Mouse (Mus musculus) erythroblast, adult 5-6 weeks (primary cell): Measurements from ENCODE around the gene Lima1. TPM values are rescaled to one million over a fixed set of nuclear protein-coding genes. Genes with fewer than 3 reads are reported as not detected.
"Not testable (repeated sequence)": the region's sequence is repeated elsewhere in the genome, so short reads cannot be mapped to it uniquely, and the experiment has no call there.

Source experiments
- ATAC-seq: replicated peaks from 2 replicates; pipeline ENCODE4 v1.8.0; 2016; ENCODE audit warnings: moderate number of reproducible peaks, mild to moderate bottlenecking, moderate TSS enrichment, inconsistent platforms; ENCODE audit not compliant: poor library complexity, low FRiP score, severe bottlenecking
- total RNA-seq, 2 experiments: library from RNA; stranded (forward) in 1 of 2; stranded (reverse) in 1 of 2; fragments of 150-400 nt in 1 of 2; fragments of 200-764, 138-1000 nt in 1 of 2; gene quantifications; 2 replicates each; pipeline versions ENCODE4 v1.2.3 to v1.2.4; 2015 to 2017; ENCODE audit warnings: low replicate concordance in 2 of 2

The Lima1 gene
- total RNA-seq (2015; ENCODE audit: low replicate concordance) (1.9 and 2.9 TPM in 2 replicates), total RNA-seq (2017; ENCODE audit: low replicate concordance) (2.8 and 4.7 TPM in 2 replicates)

GRCm38 (mm10) chr15:99875334-99875869, at the start of gene Lima1:
Gene Lima1 (minus strand): TSS chr15:99875456.
- 0 out of 2 replicates have a peak, but pooled peaks have one; percentile 39 for ATAC-seq

- no peak for ATAC-seq
Observed at GRCm38 (mm10) chr15:99919601-99920158, 44.4 kb upstream of the Lima1 start.

GRCm38 (mm10) chr15:99917264-99917663, 42.0 kb upstream of the Lima1 start:
- no peak for ATAC-seq

- no peak for ATAC-seq
Observed at GRCm38 (mm10) chr15:99914613-99915012, 39.4 kb upstream of the Lima1 start.

- ATAC-seq, result no peak
Observed at GRCm38 (mm10) chr15:99911785-99912184, 36.5 kb upstream of the Lima1 start.

- ATAC-seq, result 0 out of 2 replicates have a peak, but pooled peaks have one; percentile 61
Observed at GRCm38 (mm10) chr15:99909339-99909996, 34.2 kb upstream of the Lima1 start.

- no peak for ATAC-seq
Observed at GRCm38 (mm10) chr15:99907514-99907913, 32.3 kb upstream of the Lima1 start.

GRCm38 (mm10) chr15:99907041-99907440, 31.8 kb upstream of the Lima1 start:
- ATAC-seq, result no peak

GRCm38 (mm10) chr15:99904841-99905240, 29.6 kb upstream of the Lima1 start:
- no peak for ATAC-seq

GRCm38 (mm10) chr15:99904333-99904732, 29.1 kb upstream of the Lima1 start:
- ATAC-seq, result peak; percentile 67; the same call in 1 of the 2 replicates

- no peak for ATAC-seq
Observed at GRCm38 (mm10) chr15:99903227-99903626, 28.0 kb upstream of the Lima1 start.

GRCm38 (mm10) chr15:99902786-99903185, 27.5 kb upstream of the Lima1 start:
- ATAC-seq, result no peak

- ATAC-seq, result no peak
Observed at GRCm38 (mm10) chr15:99896621-99897020, 21.4 kb upstream of the Lima1 start.

GRCm38 (mm10) chr15:99891355-99891754, 16.1 kb upstream of the Lima1 start:
- no peak for ATAC-seq

GRCm38 (mm10) chr15:99890412-99891236, 15.4 kb upstream of the Lima1 start:
- no peak for ATAC-seq

- ATAC-seq, result no peak
Observed at GRCm38 (mm10) chr15:99889275-99889874, 14.1 kb upstream of the Lima1 start.

- not testable (repeated sequence) for ATAC-seq
Observed at GRCm38 (mm10) chr15:99887130-99887529, 11.9 kb upstream of the Lima1 start.

GRCm38 (mm10) chr15:99884038-99884437, 8.8 kb upstream of the Lima1 start:
- no peak for ATAC-seq

GRCm38 (mm10) chr15:99878541-99878940, 3.3 kb upstream of the Lima1 start:
- ATAC-seq, result no peak
